Mouse (Mus musculus) bone marrow macrophage, adult 2 months (primary cell): ENCODE measurements around the gene H2-Q6.
"Not testable (repeated sequence)": the region's sequence is repeated elsewhere in the genome, so short reads cannot be mapped to it uniquely, and the experiment has no call there.

ENCODE experiments used
- CTCF ChIP-seq: IDR thresholded peaks from 2 replicates; pipeline ENCODE4 v1.5.1; 2012; ENCODE audit warnings: low read depth, mild to moderate bottlenecking, low read length, moderate library complexity
- POLR2A ChIP-seq: IDR thresholded peaks from 2 replicates; pipeline ENCODE4 v1.6.1; 2012; ENCODE audit warnings: mild to moderate bottlenecking, low read depth, low read length, borderline replicate concordance

DNA sequence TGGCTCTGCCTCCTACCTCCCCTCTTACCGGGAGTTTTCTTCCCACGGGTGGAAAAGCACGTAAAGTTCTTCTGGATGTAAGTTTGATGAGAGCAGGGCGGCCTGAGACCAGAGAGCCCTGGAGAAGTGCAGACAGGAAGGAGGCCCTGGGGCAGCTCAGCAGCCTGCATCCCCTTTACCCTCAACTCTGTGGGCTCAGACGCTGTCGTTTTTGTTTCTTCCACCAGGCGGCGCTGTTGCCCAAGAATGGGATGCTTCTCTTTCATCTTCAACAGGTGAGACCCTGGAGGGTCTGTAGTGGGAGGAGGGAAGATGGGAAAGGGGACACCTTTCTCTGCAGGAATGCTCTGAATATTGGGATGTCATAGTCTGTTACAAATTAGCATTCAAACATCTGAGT lies 41.0 kb downstream of the H2-Q6 start:
- TF ChIP-seq CTCF, result peak; percentile 84
- TF ChIP-seq POLR2A, result not testable (repeated sequence)
